Mouse (Mus musculus) left cerebral cortex, adult 9 months (tissue): ENCODE measurements around the gene Foxp2.

ENCODE experiments used
- DNase-seq, 2 experiments: peaks; one replicate each; pipeline ENCODE4 v3.0.0; 2022; ENCODE audit warnings: low spot score in 2 of 2

Gene Foxp2

GRCm38 (mm10) chr6:14901183-14901970, at the start of gene Foxp2:
Gene Foxp2 (plus strand): TSS chr6:14901349.
- no peak for DNase-seq

DNA sequence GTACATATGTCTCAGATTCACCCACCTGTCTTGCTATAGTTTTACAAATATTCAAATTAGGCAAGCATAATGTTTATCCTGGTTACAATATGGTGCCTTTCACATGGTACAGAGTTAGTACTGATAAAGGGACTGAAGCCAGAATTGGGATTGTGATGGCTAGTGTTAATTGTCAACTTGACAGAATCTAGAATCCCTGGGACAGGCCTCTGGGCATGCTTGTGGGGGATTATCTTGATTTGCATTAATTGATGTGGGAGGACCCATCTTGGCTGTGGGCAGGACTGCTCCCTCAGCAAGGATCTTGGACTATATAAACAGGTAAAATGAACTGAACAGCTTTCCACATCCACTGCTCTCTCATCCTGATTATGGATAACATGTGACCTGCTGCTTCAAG, 15.9 kb upstream of the Foxp2 start:
- no peak for DNase-seq

GRCm38 (mm10) chr6:14897028-14897427, 4.1 kb upstream of the Foxp2 start:
- no peak for DNase-seq

- DNase-seq = no peak
Measured at GRCm38 (mm10) chr6:14898096-14898855, 2.9 kb upstream of the Foxp2 start.

GRCm38 (mm10) chr6:14899021-14899610, 2.0 kb upstream of the Foxp2 start:
- no peak for DNase-seq

DNA sequence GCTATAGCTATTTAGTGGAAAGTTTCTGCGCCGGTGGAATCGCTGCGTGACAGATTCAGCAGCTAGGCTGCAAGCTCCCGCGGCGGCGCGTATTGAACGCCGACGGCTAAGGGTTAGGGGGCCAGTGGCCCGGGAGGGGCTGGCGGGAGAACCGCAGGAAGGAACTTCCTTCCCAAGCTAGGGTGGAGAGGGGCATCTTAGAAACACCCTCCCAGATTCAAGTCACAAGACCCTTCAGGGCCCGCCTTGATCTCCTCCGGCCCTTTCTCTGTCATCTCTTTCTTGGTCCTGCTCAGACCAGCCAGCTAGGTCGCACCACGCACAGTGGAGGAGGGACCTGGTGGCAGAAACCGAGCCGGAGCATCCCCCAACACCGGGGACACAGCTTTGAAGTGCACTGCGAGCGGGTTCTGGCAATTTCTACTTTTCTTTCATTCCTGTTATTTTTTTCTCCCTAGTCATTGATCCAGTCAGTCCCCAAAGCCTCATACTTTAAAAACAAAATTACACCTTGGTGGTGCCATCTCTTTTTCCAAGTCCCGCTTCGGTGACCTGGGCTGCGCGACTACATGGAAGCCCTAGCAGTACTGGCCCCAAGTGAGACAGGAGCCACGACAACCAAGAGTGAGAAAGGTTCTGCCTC, 1.1 kb upstream of the Foxp2 start:
- no peak for DNase-seq

- peak; percentile 43 to 60 for DNase-seq
Measured at GRCm38 (mm10) chr6:14900579-14901021, 549 bp upstream of the Foxp2 start.

GRCm38 (mm10) chr6:14901971-14902670, 972 bp downstream of the Foxp2 start:
- no peak for DNase-seq

- no peak for DNase-seq
Measured at GRCm38 (mm10) chr6:14903271-14903965, 2.3 kb downstream of the Foxp2 start.

DNA sequence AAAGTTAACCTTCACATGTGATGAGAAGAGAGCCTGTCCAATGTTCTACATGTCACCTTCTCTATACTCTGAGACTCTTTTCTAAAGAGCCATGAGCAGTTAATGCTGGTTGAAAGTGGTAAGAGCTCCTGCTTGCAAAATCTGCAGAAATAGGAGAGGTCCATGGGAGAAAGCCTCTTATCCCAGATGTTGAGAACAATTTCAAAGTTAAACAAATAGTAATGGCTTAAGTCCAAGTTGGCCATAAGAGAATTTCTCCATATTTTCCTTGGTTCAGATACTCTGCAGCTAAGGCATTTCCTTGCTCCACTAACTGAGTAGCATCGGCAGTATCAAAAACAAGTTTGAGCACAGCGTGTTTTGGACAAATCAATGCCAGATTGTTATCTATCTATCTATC, 13.9 kb downstream of the Foxp2 start:
- DNase-seq = no peak

DNA sequence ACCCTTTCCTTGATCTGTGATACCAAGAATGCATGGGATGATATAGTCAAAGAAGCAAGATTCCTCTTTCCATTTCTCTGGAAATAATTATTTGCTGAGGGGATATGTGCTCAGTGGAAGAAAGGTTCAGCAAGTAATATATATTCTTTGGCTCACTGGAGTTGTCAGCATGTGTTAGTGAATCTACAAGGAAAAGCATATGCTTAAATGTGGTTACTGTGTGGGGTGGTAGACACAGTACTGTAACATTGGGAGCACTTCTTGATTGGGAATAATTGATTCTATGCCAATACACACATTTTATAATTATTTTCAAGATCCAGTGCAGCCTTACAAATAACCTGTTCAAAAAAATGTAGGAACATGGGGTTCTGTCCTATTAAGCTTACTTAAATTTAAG, 21.6 kb downstream of the Foxp2 start:
- no peak for DNase-seq

GRCm38 (mm10) chr6:14924976-14925489, 23.9 kb downstream of the Foxp2 start:
- peak in 1 of 2 experiments; percentile 22 for DNase-seq

GRCm38 (mm10) chr6:14951060-14951459, 49.9 kb downstream of the Foxp2 start:
- DNase-seq = peak in 1 of 2 experiments; percentile 14

GRCm38 (mm10) chr6:14952731-14953130, 51.6 kb downstream of the Foxp2 start:
- DNase-seq = no peak

GRCm38 (mm10) chr6:14977042-14977441, 75.9 kb downstream of the Foxp2 start:
- no peak for DNase-seq

GRCm38 (mm10) chr6:14978201-14978600, 77.1 kb downstream of the Foxp2 start:
- no peak for DNase-seq

- no peak for DNase-seq
Measured at GRCm38 (mm10) chr6:15008113-15008512, 107.0 kb downstream of the Foxp2 start.

- DNase-seq = no peak
Measured at GRCm38 (mm10) chr6:15028488-15028887, 127.3 kb downstream of the Foxp2 start.

- DNase-seq = no peak
Measured at GRCm38 (mm10) chr6:15029446-15030125, 128.4 kb downstream of the Foxp2 start.

DNA sequence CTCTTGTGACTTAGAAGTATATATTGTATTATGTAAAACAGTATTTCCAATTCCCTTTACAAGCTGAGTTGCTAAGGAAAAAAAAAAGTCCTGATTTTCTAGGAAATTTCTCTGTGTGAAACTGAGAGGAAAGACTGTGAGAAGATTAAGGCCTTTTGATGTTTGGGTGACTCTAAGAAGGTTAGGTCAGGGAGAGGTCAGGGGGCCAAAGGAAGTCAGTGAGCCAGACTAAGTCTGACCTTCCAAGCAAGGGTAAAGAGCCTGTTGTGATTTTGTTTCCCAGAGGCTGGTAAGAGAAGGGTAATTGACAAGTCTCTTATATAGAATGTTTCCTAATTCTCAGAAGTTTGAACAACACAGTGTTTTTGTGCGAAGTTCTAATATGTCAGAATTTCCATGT, 162.1 kb downstream of the Foxp2 start:
- no peak for DNase-seq
